Mouse (Mus musculus): ENCODE data around the gene Foxr1. TPM values are rescaled to one million over a fixed set of nuclear protein-coding genes. Genes with fewer than 3 reads are reported as not detected.

Foxr1 gene
- polyA plus RNA-seq, 1 experiment from 2014 or later: not detected

GRCm38 (mm10) chr9:44483510-44484044 lies 42.6 kb upstream of the Foxr1 start:
- peak; percentile 36 for ATAC-seq (replicated peaks)
- H3K4me3 ChIP-seq: peak overlapping the region; percentile 97
- no peaks in the 10 kb centered on the region for H3K36me3 ChIP-seq
- peak overlapping the region; percentile 99 for H3K27ac ChIP-seq (replicated peaks)
- H3K27me3 ChIP-seq: no peaks in the 10 kb centered on the region
- H3K4me2 ChIP-seq (replicated peaks): peak overlapping the region; percentile 87
- peak overlapping the region; percentile 99 for H3K9ac ChIP-seq (replicated peaks)
- WGBS: under 1% methylated on average over 12 of the region's 12 CpGs
- peaks cover 72% of the 10 kb centered on the region for H3K4me1 ChIP-seq
- no peaks in the 10 kb centered on the region for H3K9me3 ChIP-seq

GRCm38 (mm10) chr9:44483041-44483509 lies 42.1 kb upstream of the Foxr1 start:
- peak overlapping the region; percentile 99 for H3K27ac ChIP-seq (replicated peaks)
- WGBS: under 1% methylated on average over 39 of the region's 39 CpGs
- no peak for ATAC-seq (replicated peaks)
- peak overlapping the region; percentile 97 for H3K4me3 ChIP-seq
- no peaks in the 10 kb centered on the region for H3K36me3 ChIP-seq
- H3K9ac ChIP-seq (replicated peaks): peak overlapping the region; percentile 99
- peak overlapping the region; percentile 87 for H3K4me2 ChIP-seq (replicated peaks)
- H3K27me3 ChIP-seq: no peaks in the 10 kb centered on the region
- no peaks in the 10 kb centered on the region for H3K9me3 ChIP-seq
- peaks cover 70% of the 10 kb centered on the region for H3K4me1 ChIP-seq

GRCm38 (mm10) chr9:44482552-44482951 lies 41.6 kb upstream of the Foxr1 start, which contains the start of gene Bcl9l:
Bcl9l (plus strand) TSS chr9:44482825.
- WGBS: under 1% methylated on average over 30 of the region's 31 CpGs
- H3K27ac ChIP-seq (replicated peaks): peak within 1 kb of the TSS; percentile 99
- peaks cover 70% of the 10 kb centered on the region for H3K4me1 ChIP-seq
- H3K9ac ChIP-seq (replicated peaks): peak within 1 kb of the TSS; percentile 99
- peak within 1 kb of the TSS; percentile 87 for H3K4me2 ChIP-seq (replicated peaks)
- peak; percentile 68 for ATAC-seq (replicated peaks)
- H3K27me3 ChIP-seq: no peaks in the 10 kb centered on the region
- no peaks in the 10 kb centered on the region for H3K36me3 ChIP-seq
- H3K9me3 ChIP-seq: no peaks in the 10 kb centered on the region
- H3K4me3 ChIP-seq: peak within 1 kb of the TSS; percentile 97

GRCm38 (mm10) chr9:44482112-44482511 lies 41.2 kb upstream of the Foxr1 start:
- Histone ChIP-seq H3K4me2 (replicated peaks) (peak overlapping the region; percentile 87), H3K36me3 (no peaks in the 10 kb centered on the region), H3K27me3 (no peaks in the 10 kb centered on the region), H3K9ac (replicated peaks) (peak overlapping the region; percentile 99), H3K4me1 (peaks cover 70% of the 10 kb centered on the region), H3K4me3 (peak overlapping the region; percentile 97), H3K27ac (replicated peaks) (peak overlapping the region; percentile 99), H3K9me3 (no peaks in the 10 kb centered on the region)
- WGBS: 7% methylated on average over 3 of the region's 3 CpGs
- ATAC-seq (replicated peaks): no peak

- under 1% methylated on average over 26 of the region's 26 CpGs for WGBS
- Histone ChIP-seq H3K4me2 (replicated peaks) (peak overlapping the region; percentile 98), H3K27ac (replicated peaks) (peak overlapping the region; percentile 99), H3K4me3 (peak overlapping the region; percentile 91), H3K9me3 (no peaks in the 10 kb centered on the region), H3K9ac (replicated peaks) (peak overlapping the region; percentile 87), H3K4me1 (peaks cover 48% of the 10 kb centered on the region), H3K36me3 (no peaks in the 10 kb centered on the region), H3K27me3 (no peaks in the 10 kb centered on the region)
- ATAC-seq (replicated peaks): peak; percentile 63
These were observed 38.9 kb upstream of the Foxr1 start for GRCm38 (mm10) chr9:44479628-44480428.

DNA sequence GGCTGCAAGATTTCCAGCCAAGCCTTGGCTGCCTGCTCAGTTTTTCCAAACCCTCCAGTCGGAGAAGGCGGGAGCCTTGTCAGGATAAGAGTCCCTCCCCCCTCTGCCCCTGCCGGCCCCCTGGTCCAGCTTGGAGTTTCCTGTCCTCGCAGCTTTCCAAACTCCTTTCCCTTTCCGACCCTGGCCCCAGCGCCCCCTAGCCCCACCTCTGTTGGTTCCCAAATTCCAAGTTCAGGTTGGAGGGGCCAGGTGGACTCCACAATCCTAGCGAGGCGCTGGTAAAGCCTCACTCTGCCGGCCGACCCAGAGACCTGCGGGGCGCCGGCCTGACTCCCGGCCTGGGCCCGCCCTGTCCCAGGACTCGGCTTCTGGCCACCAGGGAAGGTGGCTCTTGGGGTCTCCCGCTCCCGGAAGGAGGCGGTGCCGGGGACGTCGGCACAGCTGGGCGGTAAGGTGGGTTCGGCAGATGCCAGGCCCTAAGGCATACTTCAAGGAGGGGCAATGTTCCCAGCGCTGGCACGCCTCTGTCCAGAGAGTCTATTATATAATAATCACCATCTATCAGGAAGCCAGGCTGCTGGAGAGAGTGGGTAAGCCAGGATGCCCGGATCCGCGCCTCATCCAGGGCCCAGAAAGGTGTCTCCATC lies 38.1 kb upstream of the Foxr1 start:
- WGBS: 0% methylated on average over 29 of the region's 29 CpGs
- peak; percentile 56 for ATAC-seq (replicated peaks)
- peak overlapping the region; percentile 99 for H3K27ac ChIP-seq (replicated peaks)
- H3K27me3 ChIP-seq: no peaks in the 10 kb centered on the region
- H3K36me3 ChIP-seq: no peaks in the 10 kb centered on the region
- peak overlapping the region; percentile 98 for H3K4me2 ChIP-seq (replicated peaks)
- no peaks in the 10 kb centered on the region for H3K9me3 ChIP-seq
- H3K4me1 ChIP-seq: peaks cover 41% of the 10 kb centered on the region
- H3K9ac ChIP-seq (replicated peaks): peak overlapping the region; percentile 87
- peak overlapping the region; percentile 91 for H3K4me3 ChIP-seq

DNA sequence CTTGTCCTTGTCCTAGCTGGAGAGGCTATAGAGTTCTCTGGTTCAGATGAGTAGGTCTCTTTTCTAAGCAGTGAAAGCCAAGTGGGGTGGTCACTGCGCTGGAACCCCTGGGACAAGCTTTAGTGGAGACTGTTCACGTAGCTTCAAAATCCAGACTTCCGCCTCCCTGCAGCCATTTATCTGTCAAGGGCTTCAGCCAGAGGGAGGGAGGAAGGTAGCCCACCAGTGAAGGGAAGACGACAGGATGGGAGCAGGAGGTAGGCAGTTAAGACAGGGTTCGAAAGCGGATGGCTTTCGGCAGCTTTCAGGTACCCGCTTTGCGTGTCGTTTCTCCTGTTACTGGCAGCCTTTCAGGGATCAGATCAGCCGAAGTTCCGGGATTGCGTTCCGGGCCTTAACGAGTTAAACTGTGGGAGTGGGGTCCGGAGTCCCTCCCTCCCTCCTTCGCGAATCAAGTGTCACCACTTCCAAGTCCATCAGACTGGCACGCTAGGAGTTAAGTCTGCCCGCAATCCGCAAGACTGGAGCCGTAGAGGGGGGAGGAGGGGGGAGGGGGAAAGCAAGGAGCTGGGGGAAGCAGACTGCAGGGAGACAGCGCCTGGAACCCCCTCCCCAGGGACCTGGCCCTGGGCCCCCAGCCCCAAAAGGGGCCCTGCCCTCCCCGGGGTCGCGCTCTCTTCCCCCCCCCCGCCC lies 37.4 kb upstream of the Foxr1 start:
- peak overlapping the region; percentile 98 for H3K4me2 ChIP-seq (replicated peaks)
- H3K4me3 ChIP-seq: peak overlapping the region; percentile 91
- no peaks in the 10 kb centered on the region for H3K36me3 ChIP-seq
- H3K9ac ChIP-seq (replicated peaks): peak overlapping the region; percentile 87
- peaks cover 36% of the 10 kb centered on the region for H3K4me1 ChIP-seq
- H3K27ac ChIP-seq (replicated peaks): peak overlapping the region; percentile 99
- peak; percentile 51 for ATAC-seq (replicated peaks)
- no peaks in the 10 kb centered on the region for H3K9me3 ChIP-seq
- no peaks in the 10 kb centered on the region for H3K27me3 ChIP-seq
- under 1% methylated on average over 27 of the region's 27 CpGs for WGBS

- peak overlapping the region; percentile 87 for H3K9ac ChIP-seq (replicated peaks)
- H3K9me3 ChIP-seq: no peaks in the 10 kb centered on the region
- peak overlapping the region; percentile 99 for H3K27ac ChIP-seq (replicated peaks)
- peak overlapping the region; percentile 91 for H3K4me3 ChIP-seq
- H3K27me3 ChIP-seq: no peaks in the 10 kb centered on the region
- 6% methylated on average over 24 of the region's 24 CpGs for WGBS
- peaks cover 36% of the 10 kb centered on the region for H3K4me1 ChIP-seq
- H3K4me2 ChIP-seq (replicated peaks): peak overlapping the region; percentile 98
- no peaks in the 10 kb centered on the region for H3K36me3 ChIP-seq
- no peak for ATAC-seq (replicated peaks)
These were observed 36.6 kb upstream of the Foxr1 start for GRCm38 (mm10) chr9:44477339-44478228.

DNA sequence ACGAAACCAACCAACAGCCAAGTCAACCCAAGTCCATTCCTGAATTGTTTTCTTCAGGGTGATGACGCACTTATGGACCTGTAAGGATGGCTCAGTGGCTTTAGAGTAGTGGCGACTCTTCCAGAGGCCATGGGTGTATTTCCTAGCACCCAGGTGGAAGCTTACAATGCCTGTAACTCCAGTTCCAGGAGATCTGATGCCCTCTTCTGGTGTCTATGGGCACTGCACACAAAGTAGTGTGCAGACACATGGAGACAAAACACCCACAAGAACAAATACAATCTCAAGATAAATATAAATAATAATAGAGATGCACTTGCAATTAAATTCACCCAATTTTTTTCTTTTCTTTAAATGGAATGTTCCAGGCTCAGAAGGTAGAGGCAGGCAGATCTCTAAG lies 35.0 kb upstream of the Foxr1 start:
- H3K4me1 ChIP-seq: peaks cover 24% of the 10 kb centered on the region
- 94% methylated on average over 3 of the region's 3 CpGs for WGBS
- ATAC-seq (replicated peaks): no peak

DNA sequence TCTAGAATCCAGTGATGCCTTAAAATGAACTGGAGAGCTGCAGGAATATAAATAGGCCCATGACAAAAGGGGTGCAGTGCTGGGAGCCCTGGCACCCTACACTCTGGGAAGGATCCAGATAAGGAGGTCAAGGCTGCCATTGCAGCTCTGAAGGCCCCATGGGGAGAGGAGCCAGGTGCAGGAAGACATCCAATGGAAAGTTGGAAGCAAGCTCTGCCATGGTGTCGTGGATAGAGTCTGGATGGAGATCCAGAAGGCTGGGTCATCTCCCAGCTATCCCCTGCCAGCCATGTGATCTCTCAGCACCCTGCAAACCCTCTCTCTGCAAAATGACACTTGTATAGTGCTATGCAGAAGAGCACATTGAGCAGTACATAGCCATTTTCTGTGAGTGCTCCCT lies 33.4 kb upstream of the Foxr1 start:
- no peak overlapping the region for H3K4me2 ChIP-seq (replicated peaks)
- H3K9me3 ChIP-seq: no peaks in the 10 kb centered on the region
- H3K4me3 ChIP-seq: no peak overlapping the region
- H3K36me3 ChIP-seq: no peaks in the 10 kb centered on the region
- peaks cover 14% of the 10 kb centered on the region for H3K4me1 ChIP-seq
- 36% methylated on average over 1 of the region's 1 CpGs for WGBS
- no peak for ATAC-seq (replicated peaks)
- no peak overlapping the region for H3K9ac ChIP-seq (replicated peaks)
- H3K27ac ChIP-seq (replicated peaks): no peak overlapping the region
- H3K27me3 ChIP-seq: no peaks in the 10 kb centered on the region

More for the DNA sequence above, 35.0 kb upstream of the Foxr1 start:
- Histone ChIP-seq H3K9me3 (no peaks in the 10 kb centered on the region), H3K9ac (replicated peaks) (no peak overlapping the region), H3K36me3 (no peaks in the 10 kb centered on the region), H3K4me3 (no peak overlapping the region), H3K4me2 (replicated peaks) (no peak overlapping the region), H3K27me3 (no peaks in the 10 kb centered on the region), H3K27ac (replicated peaks) (no peak overlapping the region)

GRCm38 (mm10) chr9:44473184-44473583 lies 32.2 kb upstream of the Foxr1 start:
- Histone ChIP-seq H3K9ac (replicated peaks) (no peak overlapping the region), H3K27ac (replicated peaks) (no peak overlapping the region), H3K9me3 (no peaks in the 10 kb centered on the region), H3K4me3 (no peak overlapping the region), H3K36me3 (no peaks in the 10 kb centered on the region), H3K4me2 (replicated peaks) (no peak overlapping the region), H3K27me3 (no peaks in the 10 kb centered on the region), H3K4me1 (peaks cover 23% of the 10 kb centered on the region)
- no peak for ATAC-seq (replicated peaks)
- 68% methylated on average over 3 of the region's 3 CpGs for WGBS
